Mouse (Mus musculus) liver, embryonic 15.5 days (tissue): ENCODE measurements at regions not wholly inside any gene's neighbourhood (a gene's known extent, or its start where the extent isn't known, plus 50 kb on each side); places are given as distances from the start of the nearest gene placed in this dataset.

ENCODE experiments used
- ATAC-seq: fragments of 200-750 bp; cut with Nextera tagmentation; 2 replicates; pipeline ENCODE4 v1.8.0; 2017; ENCODE audit warnings: moderate number of reproducible peaks, mild to moderate bottlenecking, moderate library complexity; ENCODE audit not compliant: insufficient read depth
- H3K27ac ChIP-seq: fragments of 300-500 bp; sonication (generic); replicated peaks from 2 replicates; pipeline ENCODE4 v1.5.1; 2015; ENCODE audit warnings: mild to moderate bottlenecking, inconsistent platforms
- H3K27me3 ChIP-seq: fragments of 300-500 bp; sonication (generic); 2 replicates; pipeline ENCODE4 v1.6.1; 2015; ENCODE audit warnings: mild to moderate bottlenecking, inconsistent platforms
- H3K36me3 ChIP-seq: fragments of 300-500 bp; sonication (generic); replicated peaks from 2 replicates; pipeline ENCODE4 v1.6.1; 2015; ENCODE audit warnings: moderate library complexity, mild to moderate bottlenecking, inconsistent platforms
- H3K4me1 ChIP-seq: fragments of 300-500 bp; sonication (generic); replicated peaks from 2 replicates; pipeline ENCODE4 v1.6.1; 2015; ENCODE audit warnings: inconsistent platforms
- H3K4me2 ChIP-seq: fragments of 300-500 bp; sonication (generic); 2 replicates; pipeline ENCODE4 v1.6.1; 2015; ENCODE audit warnings: moderate library complexity, mild to moderate bottlenecking, inconsistent platforms
- H3K4me3 ChIP-seq: fragments of 300-500 bp; sonication (generic); replicated peaks from 2 replicates; pipeline ENCODE4 v1.5.1; 2015; ENCODE audit warnings: mild to moderate bottlenecking, inconsistent platforms
- H3K9ac ChIP-seq: fragments of 300-500 bp; sonication (generic); 2 replicates; pipeline ENCODE4 v1.6.1; 2015; ENCODE audit warnings: moderate library complexity, mild to moderate bottlenecking, inconsistent platforms
- H3K9me3 ChIP-seq: fragments of 300-500 bp; sonication (generic); replicated peaks from 2 replicates; pipeline ENCODE4 v1.6.1; 2016; ENCODE audit warnings: inconsistent platforms
- WGBS: fragments of 180-500 bp; shearing (Covaris S2); methylation state at CpG from one replicate; pipeline ENCODE4 v1.1.7; 2015; ENCODE audit warnings: mixed read lengths; ENCODE audit not compliant: insufficient replicate concordance; 5-methylcytosine and 5-hydroxymethylcytosine counted together

DNA sequence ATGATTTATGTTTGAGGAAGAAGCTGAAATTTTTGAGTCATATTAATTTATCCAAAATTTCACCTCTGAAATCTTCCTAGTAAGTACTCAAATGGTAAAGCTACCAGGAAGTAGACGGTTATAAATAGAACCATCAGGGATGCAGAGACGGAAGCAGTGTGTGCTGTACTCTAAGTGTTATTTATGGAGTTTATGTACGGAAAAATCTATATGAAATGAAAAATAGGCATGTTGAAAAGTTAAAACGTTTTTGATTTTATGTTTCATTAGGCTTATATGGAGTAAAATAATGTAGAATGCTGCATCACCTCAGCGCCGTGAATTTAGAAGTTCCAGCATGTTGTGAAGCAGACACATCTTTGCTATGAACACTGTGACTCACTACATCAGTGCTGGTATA, 149.1 kb upstream of the Cypt12 start:
- no peaks in the 10 kb centered on the region for H3K9me3 ChIP-seq
- H3K4me3 ChIP-seq: no peak overlapping the region
- ATAC-seq: no peak
- no peak overlapping the region for H3K4me2 ChIP-seq
- peaks cover 29% of the 10 kb centered on the region for H3K27me3 ChIP-seq
- no peak overlapping the region for H3K9ac ChIP-seq
- no peak overlapping the region for H3K27ac ChIP-seq
- no peaks in the 10 kb centered on the region for H3K4me1 ChIP-seq
- H3K36me3 ChIP-seq: no peaks in the 10 kb centered on the region
- 23% methylated on average over 6 of the region's 6 CpGs for WGBS

DNA sequence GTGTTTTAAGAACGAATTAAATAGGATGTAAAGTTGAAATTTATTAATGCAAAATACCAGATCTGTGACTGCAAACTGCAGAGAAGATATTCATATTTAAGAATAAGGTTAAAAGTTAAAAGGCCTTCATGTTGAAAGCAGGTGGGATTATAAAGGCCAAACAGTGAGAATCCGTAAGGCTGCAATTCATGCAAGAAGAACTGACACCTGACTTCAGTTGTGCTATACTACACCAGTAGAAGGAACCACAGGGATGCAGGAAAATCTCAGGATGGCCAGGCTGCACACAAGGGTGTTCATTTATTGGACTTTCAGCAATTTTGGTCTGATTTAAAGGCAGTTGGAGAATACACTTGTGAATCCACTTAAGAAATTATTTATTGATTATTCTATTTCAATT, 147.4 kb upstream of the Cypt12 start:
- Histone ChIP-seq H3K4me2 (no peak overlapping the region), H3K9ac (no peak overlapping the region), H3K9me3 (no peaks in the 10 kb centered on the region), H3K4me3 (no peak overlapping the region), H3K36me3 (no peaks in the 10 kb centered on the region), H3K27me3 (peaks cover 12% of the 10 kb centered on the region), H3K4me1 (no peaks in the 10 kb centered on the region), H3K27ac (no peak overlapping the region)
- no peak for ATAC-seq
- 54% methylated on average over 2 of the region's 2 CpGs for WGBS

GRCm38 (mm10) chr3:17801479-17801878, 146.7 kb upstream of the Cypt12 start:
- H3K27ac ChIP-seq: no peak overlapping the region
- H3K9me3 ChIP-seq: no peaks in the 10 kb centered on the region
- WGBS: 58% methylated on average over 5 of the region's 5 CpGs
- ATAC-seq: no peak
- no peak overlapping the region for H3K9ac ChIP-seq
- H3K27me3 ChIP-seq: peaks cover 6% of the 10 kb centered on the region
- H3K4me2 ChIP-seq: no peak overlapping the region
- H3K36me3 ChIP-seq: no peaks in the 10 kb centered on the region
- H3K4me3 ChIP-seq: no peak overlapping the region
- no peaks in the 10 kb centered on the region for H3K4me1 ChIP-seq

GRCm38 (mm10) chr3:17805185-17805584, 143.0 kb upstream of the Cypt12 start:
- Histone ChIP-seq H3K27me3 (no peaks in the 10 kb centered on the region), H3K9me3 (no peaks in the 10 kb centered on the region), H3K27ac (no peak overlapping the region), H3K4me2 (no peak overlapping the region), H3K9ac (no peak overlapping the region), H3K4me3 (no peak overlapping the region), H3K4me1 (no peaks in the 10 kb centered on the region), H3K36me3 (no peaks in the 10 kb centered on the region)
- no peak for ATAC-seq
- 45% methylated on average over 1 of the region's 1 CpGs for WGBS

GRCm38 (mm10) chr3:17811290-17811689, 136.9 kb upstream of the Cypt12 start:
- no peaks in the 10 kb centered on the region for H3K27me3 ChIP-seq
- H3K4me2 ChIP-seq: no peak overlapping the region
- no peak for ATAC-seq
- 41% methylated on average over 6 of the region's 6 CpGs for WGBS
- H3K9me3 ChIP-seq: no peaks in the 10 kb centered on the region
- H3K9ac ChIP-seq: no peak overlapping the region
- no peak overlapping the region for H3K27ac ChIP-seq
- H3K36me3 ChIP-seq: no peaks in the 10 kb centered on the region
- no peaks in the 10 kb centered on the region for H3K4me1 ChIP-seq
- H3K4me3 ChIP-seq: no peak overlapping the region

- WGBS: 49% methylated on average over 3 of the region's 3 CpGs
- H3K9ac ChIP-seq: no peak overlapping the region
- ATAC-seq: no peak
- H3K4me3 ChIP-seq: no peak overlapping the region
- H3K27me3 ChIP-seq: no peaks in the 10 kb centered on the region
- H3K9me3 ChIP-seq: no peaks in the 10 kb centered on the region
- H3K27ac ChIP-seq: no peak overlapping the region
- H3K36me3 ChIP-seq: no peaks in the 10 kb centered on the region
- no peak overlapping the region for H3K4me2 ChIP-seq
- no peaks in the 10 kb centered on the region for H3K4me1 ChIP-seq
Measured at GRCm38 (mm10) chr3:17824201-17824600, 124.0 kb upstream of the Cypt12 start.

GRCm38 (mm10) chr3:17824662-17825061, 123.5 kb upstream of the Cypt12 start:
- H3K4me2 ChIP-seq: no peak overlapping the region
- H3K4me1 ChIP-seq: no peaks in the 10 kb centered on the region
- H3K9me3 ChIP-seq: no peaks in the 10 kb centered on the region
- H3K4me3 ChIP-seq: no peak overlapping the region
- H3K27ac ChIP-seq: no peak overlapping the region
- no peak for ATAC-seq
- H3K27me3 ChIP-seq: no peaks in the 10 kb centered on the region
- H3K9ac ChIP-seq: no peak overlapping the region
- 38% methylated on average over 4 of the region's 4 CpGs for WGBS
- H3K36me3 ChIP-seq: no peaks in the 10 kb centered on the region

DNA sequence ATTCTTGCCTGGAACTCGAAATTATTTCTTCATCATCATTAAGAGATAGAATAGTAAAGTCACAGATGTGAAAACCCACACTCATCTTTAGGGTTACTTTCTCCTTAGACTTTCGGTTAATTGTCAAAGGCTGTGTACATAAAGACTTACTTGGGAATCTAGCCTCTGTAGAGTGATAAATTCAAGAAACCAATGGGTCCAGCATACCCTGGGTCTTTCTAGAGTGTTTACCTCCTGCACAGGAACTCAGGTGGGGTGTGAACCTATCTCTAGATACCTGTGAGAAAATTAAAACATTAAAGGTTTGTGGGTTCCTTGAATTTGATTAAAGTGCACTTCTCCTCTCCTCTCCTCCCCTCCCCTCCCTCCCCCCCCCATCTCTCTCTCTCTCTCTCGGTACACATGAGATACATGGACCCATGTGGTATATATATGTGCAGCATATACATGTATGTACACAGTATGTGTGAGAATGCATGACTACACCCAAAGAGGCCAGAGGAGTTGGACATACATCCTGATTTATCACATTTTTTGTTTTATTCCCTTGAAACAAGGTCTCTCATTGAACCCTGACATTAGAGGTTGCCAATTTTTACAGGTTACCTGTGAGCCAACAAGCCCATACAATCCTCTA, 122.8 kb upstream of the Cypt12 start:
- H3K4me2 ChIP-seq: no peak overlapping the region
- WGBS: 39% methylated on average over 3 of the region's 3 CpGs
- H3K9me3 ChIP-seq: no peaks in the 10 kb centered on the region
- no peaks in the 10 kb centered on the region for H3K4me1 ChIP-seq
- no peak for ATAC-seq
- H3K27me3 ChIP-seq: no peaks in the 10 kb centered on the region
- no peak overlapping the region for H3K9ac ChIP-seq
- H3K27ac ChIP-seq: no peak overlapping the region
- H3K4me3 ChIP-seq: no peak overlapping the region
- no peaks in the 10 kb centered on the region for H3K36me3 ChIP-seq

- Histone ChIP-seq H3K27ac (no peak overlapping the region), H3K27me3 (no peaks in the 10 kb centered on the region), H3K9ac (no peak overlapping the region), H3K36me3 (no peaks in the 10 kb centered on the region), H3K4me2 (no peak overlapping the region), H3K4me3 (no peak overlapping the region), H3K4me1 (no peaks in the 10 kb centered on the region), H3K9me3 (no peaks in the 10 kb centered on the region)
- WGBS: 27% methylated on average over 1 of the region's 1 CpGs
- ATAC-seq: no peak
Measured at GRCm38 (mm10) chr3:17834706-17835105, 113.5 kb upstream of the Cypt12 start.

DNA sequence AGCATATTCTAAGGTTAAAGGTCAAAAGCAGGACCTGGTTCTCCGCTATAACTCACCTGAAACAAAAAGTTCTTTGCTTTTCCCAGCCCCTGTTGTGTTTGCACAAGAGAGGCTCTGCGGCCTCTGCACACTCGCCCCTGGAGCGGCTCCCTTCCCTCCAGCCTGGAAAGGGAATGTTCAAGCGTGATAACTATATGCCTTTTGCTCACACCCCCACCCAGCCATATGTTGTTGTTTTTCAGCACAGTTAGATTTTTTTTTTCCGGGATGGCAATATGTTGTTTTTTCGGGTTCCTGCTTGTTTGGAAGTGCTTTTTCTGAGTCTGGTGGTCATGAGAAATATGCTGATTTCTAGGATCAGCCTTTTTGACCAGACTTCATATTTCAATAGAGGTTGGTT, 100.6 kb upstream of the Cypt12 start:
- WGBS: 61% methylated on average over 7 of the region's 7 CpGs
- no peak for ATAC-seq
- Histone ChIP-seq H3K27me3 (no peaks in the 10 kb centered on the region), H3K4me2 (no peak overlapping the region), H3K4me1 (no peaks in the 10 kb centered on the region), H3K36me3 (no peaks in the 10 kb centered on the region), H3K9ac (no peak overlapping the region), H3K4me3 (no peak overlapping the region), H3K27ac (no peak overlapping the region), H3K9me3 (no peaks in the 10 kb centered on the region)

- Histone ChIP-seq H3K27ac (no peak overlapping the region), H3K4me1 (no peaks in the 10 kb centered on the region), H3K4me2 (no peak overlapping the region), H3K9ac (no peak overlapping the region), H3K36me3 (no peaks in the 10 kb centered on the region), H3K27me3 (no peaks in the 10 kb centered on the region), H3K9me3 (no peaks in the 10 kb centered on the region), H3K4me3 (no peak overlapping the region)
- ATAC-seq: no peak
Measured at GRCm38 (mm10) chr3:17848181-17848580, 100.0 kb upstream of the Cypt12 start.

- no peak for ATAC-seq
- no peak overlapping the region for H3K9ac ChIP-seq
- no peaks in the 10 kb centered on the region for H3K27me3 ChIP-seq
- H3K4me1 ChIP-seq: no peaks in the 10 kb centered on the region
- no peak overlapping the region for H3K4me2 ChIP-seq
- WGBS: 62% methylated on average over 3 of the region's 3 CpGs
- H3K36me3 ChIP-seq: no peaks in the 10 kb centered on the region
- H3K27ac ChIP-seq: no peak overlapping the region
- no peak overlapping the region for H3K4me3 ChIP-seq
- no peaks in the 10 kb centered on the region for H3K9me3 ChIP-seq
Measured at GRCm38 (mm10) chr3:17862367-17862766, 85.8 kb upstream of the Cypt12 start.
